Mouse (Mus musculus): ENCODE results near the gene 1700012A03Rik. TPM values are rescaled to one million over a fixed set of nuclear protein-coding genes. Genes with fewer than 3 reads are reported as not detected.

Gene 1700012A03Rik
- not detected for total RNA-seq (2021)
- long read RNA-seq, experiment 1: 0 reads
- long read RNA-seq, experiment 2: 0 reads

DNA sequence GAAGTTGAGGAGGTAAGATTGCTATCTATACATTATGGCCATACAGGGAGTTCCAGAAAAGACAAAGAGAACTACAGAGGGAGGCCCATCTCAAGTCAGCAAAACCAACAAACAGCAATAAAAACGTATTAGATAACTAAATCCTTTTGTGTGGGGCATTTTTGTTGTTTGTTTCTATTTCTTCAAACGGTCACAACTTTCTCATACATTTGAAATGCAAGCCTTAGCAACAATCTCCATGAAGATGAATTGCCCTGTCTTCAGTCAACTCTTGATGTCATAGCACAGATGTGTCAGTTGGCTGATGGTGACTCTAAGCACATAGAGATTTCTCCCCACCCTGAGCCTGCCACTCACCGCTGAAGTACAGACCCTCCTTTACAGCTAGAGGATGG is at the start of gene 1700012A03Rik:
TSS of gene 1700012A03Rik (plus strand) at position 296 of the 395 bp plus-strand sequence.
- no peak for TF ChIP-seq CTCF (IDR thresholded peaks at IDR 0.05)
- no peak within 1 kb of the TSS for H3K27ac ChIP-seq
- no peak for DNase-seq
- intact Hi-C loops (cut with DNase I): no loop called here
- no peak within 1 kb of the TSS for H3K4me3 ChIP-seq

DNA sequence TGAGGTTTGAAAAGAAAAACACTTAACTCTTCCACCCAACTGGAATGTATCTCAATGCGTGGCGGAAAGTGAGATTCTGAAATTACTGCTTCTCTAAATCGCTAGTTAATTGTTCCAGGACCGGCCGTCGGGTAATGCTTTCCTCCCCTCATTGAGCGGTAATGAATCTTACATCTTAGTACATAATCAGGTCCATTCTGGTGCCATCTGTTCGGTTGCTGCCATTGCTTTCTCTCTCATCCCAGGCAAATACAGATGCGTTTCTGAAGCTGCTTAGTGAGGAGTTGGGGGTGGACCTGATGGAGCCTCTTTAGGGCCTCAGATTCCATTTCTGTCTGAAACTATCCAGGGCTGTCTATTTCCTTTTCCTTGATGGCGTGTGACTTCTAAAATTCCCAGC is 45.8 kb upstream of the 1700012A03Rik start:
- DNase-seq: no peak
- H3K4me3 ChIP-seq: no peak overlapping the region
- no peak overlapping the region for H3K27ac ChIP-seq
- no peak for TF ChIP-seq CTCF (IDR thresholded peaks at IDR 0.05)
- intact Hi-C loops (cut with DNase I): no loop called here

DNA sequence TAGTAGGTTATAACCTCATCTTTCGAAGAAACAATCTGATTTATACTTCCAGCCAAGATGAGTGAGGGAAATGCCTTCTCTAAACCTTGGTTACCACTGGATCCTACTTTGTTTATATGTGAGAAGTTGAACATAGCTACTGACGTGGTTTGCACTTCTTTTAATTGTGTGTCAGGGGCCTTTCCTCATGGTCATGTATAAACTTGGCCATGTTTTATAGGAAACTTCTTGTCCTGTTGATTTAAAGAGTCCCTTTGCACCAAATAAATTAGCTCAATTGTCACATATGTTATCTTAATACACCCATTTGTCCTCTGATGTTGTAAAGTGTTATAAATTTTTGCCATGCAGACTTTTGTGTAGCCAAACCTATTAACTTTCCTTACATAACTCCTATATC is 44.1 kb upstream of the 1700012A03Rik start:
- H3K27ac ChIP-seq: no peak overlapping the region
- TF ChIP-seq CTCF (IDR thresholded peaks at IDR 0.05): no peak
- no peak for DNase-seq
- H3K4me3 ChIP-seq: no peak overlapping the region
- intact Hi-C loops (cut with DNase I): no loop called here

DNA sequence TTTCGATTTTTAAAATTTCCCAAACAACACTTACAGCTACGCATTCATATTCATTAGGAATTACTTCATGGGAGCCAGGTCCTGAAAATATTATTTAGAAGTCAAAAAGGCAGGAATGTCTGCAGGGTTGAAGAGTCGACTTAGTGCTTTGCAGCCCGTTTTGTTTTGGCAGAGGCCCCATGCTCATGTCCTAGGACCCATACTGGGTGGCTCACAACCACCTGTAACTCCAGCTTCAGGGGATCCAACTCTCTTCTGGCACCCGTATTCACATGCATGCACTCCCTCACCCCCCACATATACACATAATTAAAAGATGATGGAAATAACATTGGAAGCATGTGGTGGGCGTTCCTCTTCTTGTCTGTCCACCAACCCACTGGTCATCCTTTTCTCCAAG is 43.7 kb upstream of the 1700012A03Rik start:
- H3K27ac ChIP-seq: no peak overlapping the region
- DNase-seq: no peak
- no peak overlapping the region for H3K4me3 ChIP-seq
- intact Hi-C loops (cut with DNase I): no loop called here
- TF ChIP-seq CTCF (IDR thresholded peaks at IDR 0.05): no peak

DNA sequence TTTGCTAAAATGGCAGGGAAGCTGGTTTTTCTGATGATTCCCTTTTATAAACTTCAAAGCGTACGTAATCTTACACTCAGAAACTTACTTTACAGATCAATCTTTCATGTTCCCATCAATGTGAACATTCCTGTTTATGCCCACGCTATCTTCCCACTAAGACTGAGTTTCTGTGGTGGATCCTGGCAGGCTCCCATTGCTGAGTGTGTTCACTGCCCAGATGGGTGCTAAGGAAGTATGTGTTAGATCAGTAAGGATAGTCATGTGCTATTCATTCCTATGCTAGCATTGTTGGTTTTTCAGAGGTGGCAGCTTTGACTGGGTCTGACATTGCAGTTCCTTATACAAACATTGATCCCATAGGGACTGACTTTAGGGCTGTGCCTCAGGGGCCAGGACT is 42.7 kb upstream of the 1700012A03Rik start:
- intact Hi-C loops (cut with DNase I): no loop called here
- DNase-seq: no peak
- Histone ChIP-seq H3K4me3 (no peak overlapping the region), H3K27ac (no peak overlapping the region)
- no peak for TF ChIP-seq CTCF (IDR thresholded peaks at IDR 0.05)

DNA sequence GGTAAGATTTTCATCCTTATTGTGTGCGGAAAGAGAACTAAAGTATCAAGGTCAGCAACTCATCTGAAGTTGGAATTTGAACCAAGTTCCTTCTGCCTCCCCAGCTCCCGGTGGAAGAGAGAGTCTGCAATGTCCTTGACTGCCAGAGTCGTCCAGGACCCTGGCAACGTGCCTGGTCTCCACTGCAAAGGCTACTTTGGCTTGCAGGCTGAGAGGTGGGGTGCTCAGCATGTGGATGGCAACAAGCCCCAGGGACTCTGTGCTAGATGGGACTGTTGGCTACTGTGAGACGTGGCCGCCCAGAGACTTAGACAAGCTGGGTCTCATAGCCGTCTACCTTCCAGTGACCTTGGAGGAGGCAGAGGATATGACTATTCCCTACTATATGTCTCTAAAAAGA is 33.2 kb upstream of the 1700012A03Rik start:
- TF ChIP-seq CTCF (IDR thresholded peaks at IDR 0.05): no peak
- no peak overlapping the region for H3K27ac ChIP-seq
- intact Hi-C loops (cut with DNase I): no loop called here
- H3K4me3 ChIP-seq: no peak overlapping the region
- peak; percentile 53 for DNase-seq

DNA sequence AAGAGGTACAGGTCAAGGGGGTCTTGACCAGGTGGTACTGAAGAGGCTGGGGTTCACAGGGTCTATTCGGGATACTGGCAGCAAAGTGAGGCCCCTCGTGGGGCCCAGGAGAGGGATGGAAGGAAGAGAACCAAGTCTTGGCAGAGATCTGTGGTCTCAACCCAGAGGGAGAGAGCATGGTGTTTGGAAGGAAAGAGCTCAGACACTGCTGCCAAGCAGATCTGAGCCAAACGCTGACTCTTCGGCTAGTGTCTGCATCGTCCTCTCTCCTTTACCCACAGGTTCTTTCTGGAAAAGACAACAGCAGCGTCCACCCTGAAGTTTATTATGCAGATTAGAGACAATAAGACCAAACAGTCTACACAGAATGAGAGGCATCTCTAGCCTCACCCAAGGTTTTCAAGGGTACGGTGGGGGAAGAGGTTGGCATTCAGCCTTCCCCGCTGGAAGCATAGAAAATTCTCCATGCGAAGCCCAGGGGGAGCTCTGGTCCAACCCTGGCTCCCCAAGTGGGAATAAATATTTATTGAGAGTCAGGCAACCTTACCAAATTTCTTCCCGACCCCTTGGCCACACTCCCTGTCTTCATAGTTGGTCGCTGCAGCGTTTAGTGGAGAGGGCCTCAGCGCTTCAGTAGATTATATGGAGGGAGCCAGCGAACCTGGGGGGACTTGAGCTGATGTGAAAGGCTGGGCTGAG is 32.5 kb upstream of the 1700012A03Rik start:
- TF ChIP-seq CTCF (IDR thresholded peaks at IDR 0.05): peak; percentile 27; the same call in 1 of the 2 replicates
- DNase-seq: peak; percentile 35
- no peak overlapping the region for H3K27ac ChIP-seq
- intact Hi-C loops (cut with DNase I): no loop called here
- H3K4me3 ChIP-seq: no peak overlapping the region; the same call in 1 of the 2 replicates

DNA sequence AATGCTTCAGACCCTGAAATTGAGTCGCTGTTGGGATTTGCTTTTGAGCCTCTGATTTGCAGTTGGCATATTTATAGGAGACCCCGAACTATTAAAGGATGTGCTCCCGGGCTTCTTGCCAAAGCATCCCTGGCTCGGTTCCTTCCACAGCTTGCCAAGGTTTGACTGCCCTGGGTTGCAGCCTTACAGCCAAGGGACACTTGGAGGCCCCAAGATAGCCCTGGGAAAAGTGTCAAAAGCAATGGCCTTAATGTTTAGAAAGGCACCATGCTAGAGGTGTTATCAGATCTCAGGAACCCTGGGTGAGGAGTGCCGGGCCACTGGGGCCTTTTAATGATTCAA is 32.0 kb upstream of the 1700012A03Rik start:
- H3K27ac ChIP-seq: no peak overlapping the region
- H3K4me3 ChIP-seq: no peak overlapping the region; the same call in 1 of the 2 replicates
- DNase-seq: peak; percentile 51
- intact Hi-C loops (cut with DNase I): no loop called here
- no peak for TF ChIP-seq CTCF (IDR thresholded peaks at IDR 0.05)

DNA sequence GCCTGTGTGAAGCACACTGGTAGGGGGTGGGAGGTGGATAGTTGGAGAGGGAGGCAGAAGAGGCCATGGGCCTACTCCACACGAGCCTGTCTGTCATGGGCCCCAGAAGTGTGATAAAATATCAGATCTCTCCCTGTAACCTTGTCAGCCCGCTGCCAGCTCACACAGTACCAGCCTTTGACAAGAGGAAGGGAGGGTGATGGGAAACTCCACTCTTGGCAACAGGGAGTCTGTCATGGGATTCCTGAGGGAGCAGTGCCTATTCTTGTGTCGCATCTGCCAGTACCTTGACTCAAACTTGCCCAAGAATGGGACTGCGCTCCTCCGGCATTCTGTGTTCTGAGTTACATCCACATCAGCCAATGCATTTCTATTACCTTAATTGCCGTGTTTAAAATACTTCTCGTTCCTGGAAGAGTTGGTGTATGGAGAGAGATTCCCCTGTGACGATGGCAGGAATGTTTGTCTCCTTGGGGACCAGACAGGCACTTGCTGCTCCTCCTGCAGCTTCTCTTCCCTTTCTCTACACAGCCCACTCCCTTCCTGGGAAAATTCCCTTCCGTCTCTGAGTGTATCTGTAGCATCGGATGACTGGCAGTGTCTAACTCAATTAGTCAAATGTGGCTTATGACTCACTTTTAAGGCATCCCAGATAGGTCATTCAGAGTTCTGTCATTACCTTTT is 28.1 kb upstream of the 1700012A03Rik start:
- intact Hi-C loops (cut with DNase I): no loop called here
- no peak for DNase-seq
- no peak for TF ChIP-seq CTCF (IDR thresholded peaks at IDR 0.05)
- no peak overlapping the region for H3K4me3 ChIP-seq
- no peak overlapping the region for H3K27ac ChIP-seq

DNA sequence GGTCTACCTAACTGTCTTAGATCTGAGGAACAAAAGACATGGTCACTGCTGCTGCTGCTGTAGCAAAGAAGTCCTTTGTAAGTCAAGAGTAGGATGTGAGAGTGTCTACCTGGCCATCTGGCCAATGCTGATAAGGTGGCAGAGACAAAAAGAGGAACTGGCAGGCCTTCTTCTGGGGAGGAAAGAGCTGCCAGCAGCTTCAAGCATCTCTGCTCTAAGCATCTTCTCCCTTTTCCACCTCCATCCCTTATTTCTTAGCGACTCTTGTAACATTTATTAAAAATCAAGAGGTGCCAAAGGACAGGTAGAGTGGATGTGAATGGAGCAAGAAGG is 27.5 kb upstream of the 1700012A03Rik start:
- no peak for DNase-seq
- Histone ChIP-seq H3K4me3 (no peak overlapping the region), H3K27ac (no peak overlapping the region)
- intact Hi-C loops (cut with DNase I): no loop called here
- no peak for TF ChIP-seq CTCF (IDR thresholded peaks at IDR 0.05)

DNA sequence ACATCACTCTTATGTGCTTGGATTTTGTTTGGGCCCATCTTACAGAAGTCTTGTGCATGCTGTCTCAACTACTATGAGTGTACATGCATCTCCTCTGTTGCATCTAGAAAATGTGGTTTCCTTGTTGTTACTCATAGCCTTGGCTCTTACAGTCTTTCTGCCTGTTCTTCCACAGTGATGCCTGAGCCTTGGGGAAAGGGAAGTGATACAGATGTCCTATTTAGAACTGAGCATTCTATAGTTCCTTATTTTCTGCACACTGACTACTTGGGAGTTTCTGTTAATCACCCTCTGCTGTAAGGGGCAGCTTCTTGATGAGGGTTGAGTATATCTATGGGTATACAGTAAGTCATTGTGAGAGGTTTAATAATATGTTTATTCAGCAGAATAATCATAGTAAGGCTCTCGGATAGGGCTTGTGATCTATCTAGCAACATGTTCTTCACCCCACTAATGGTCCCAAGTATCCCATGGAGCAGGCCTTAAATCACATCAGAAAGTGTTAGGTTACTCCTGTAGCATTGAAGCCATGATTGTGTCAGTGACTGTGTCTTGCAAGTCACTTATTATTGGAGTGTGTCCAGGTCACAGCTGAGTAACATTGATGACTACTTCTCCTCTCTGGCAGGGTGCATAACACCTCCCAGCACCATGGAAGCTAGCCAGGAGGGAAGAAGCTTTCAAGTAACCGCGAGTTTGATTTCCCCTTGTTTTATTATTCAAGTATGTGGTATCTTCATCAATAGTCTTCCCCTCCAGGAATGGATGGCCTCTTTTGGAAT is 21.6 kb upstream of the 1700012A03Rik start:
- intact Hi-C loops (cut with DNase I): no loop called here
- no peak overlapping the region for H3K4me3 ChIP-seq
- no peak for DNase-seq
- H3K27ac ChIP-seq: no peak overlapping the region
- TF ChIP-seq CTCF (IDR thresholded peaks at IDR 0.05): no peak

DNA sequence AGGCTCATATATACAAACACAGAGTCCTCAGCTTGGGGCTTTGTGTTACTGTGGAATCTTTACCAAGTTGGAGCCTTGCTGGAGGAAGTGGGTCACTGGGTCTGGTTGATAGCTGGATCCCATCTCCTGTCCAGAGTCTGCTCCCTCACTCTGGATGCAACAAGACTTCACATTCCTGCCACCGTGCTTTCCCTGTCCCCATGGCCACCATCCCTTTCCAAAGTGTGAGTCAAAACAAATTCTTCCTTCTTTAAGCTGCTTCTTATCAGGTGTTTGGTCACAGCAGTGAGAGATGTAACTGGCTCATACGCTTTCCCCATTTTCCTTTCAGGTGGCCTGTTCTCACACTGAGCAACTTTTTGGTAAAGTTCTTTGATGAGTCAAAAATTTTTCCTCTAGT is 15.8 kb upstream of the 1700012A03Rik start:
- no peak for TF ChIP-seq CTCF (IDR thresholded peaks at IDR 0.05)
- no peak for DNase-seq

DNA sequence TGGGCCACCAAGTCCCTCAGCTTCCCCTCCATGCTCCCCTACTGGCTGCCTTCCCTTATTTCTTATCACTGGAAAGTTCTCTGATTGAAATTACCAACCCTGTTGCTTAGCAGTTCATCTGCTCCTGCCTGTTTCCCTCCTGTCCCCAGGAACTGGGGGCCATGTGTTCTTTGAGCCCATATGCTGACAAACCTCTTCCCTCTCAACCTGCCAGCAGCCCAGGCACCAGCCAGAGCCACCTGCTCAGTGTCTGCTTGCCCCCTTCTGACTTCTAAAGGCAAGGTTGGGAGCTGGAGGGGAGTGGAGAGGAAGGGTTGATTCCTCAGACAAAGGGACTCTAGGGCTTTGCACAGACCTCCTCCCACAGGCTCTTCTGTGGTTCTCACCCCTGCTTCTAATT is 4.7 kb upstream of the 1700012A03Rik start:
- intact Hi-C loops (cut with DNase I): no loop called here
- Histone ChIP-seq H3K27ac (no peak overlapping the region), H3K4me3 (no peak overlapping the region)
- TF ChIP-seq CTCF (IDR thresholded peaks at IDR 0.05): no peak
- no peak for DNase-seq

More for the DNA sequence above, 15.8 kb upstream of the 1700012A03Rik start:
- intact Hi-C loops (cut with DNase I): no loop called here
- H3K4me3 ChIP-seq: no peak overlapping the region
- no peak overlapping the region for H3K27ac ChIP-seq
